Mouse (Mus musculus) forebrain, embryonic 11.5 days (tissue): ENCODE measurements at regions not wholly inside any gene's neighbourhood (a gene's known extent, or its start where the extent isn't known, plus 50 kb on each side); places are given as distances from the start of the nearest gene placed in this dataset.

Source experiments
- ATAC-seq: fragments of 200-750 bp; cut with Nextera tagmentation; replicated peaks from 2 replicates; pipeline ENCODE4 v1.8.0; 2017; ENCODE audit warnings: moderate TSS enrichment; ENCODE audit not compliant: low FRiP score
- DNase-seq: peaks from one replicate; pipeline ENCODE4 v3.0.0-alpha.2; 2017; ENCODE audit warnings: low spot score
- H3K27ac ChIP-seq: fragments of 300-500 bp; sonication (generic); 2 replicates; pipeline ENCODE4 v1.5.1; 2014; ENCODE audit warnings: low read depth, low read length
- H3K27me3 ChIP-seq: fragments of 300-500 bp; sonication (generic); 2 replicates; pipeline ENCODE4 v1.6.1; 2014; ENCODE audit warnings: mild to moderate bottlenecking, low read length, mixed read lengths; ENCODE audit not compliant: control insufficient read depth, insufficient read depth
- H3K36me3 ChIP-seq: fragments of 300-500 bp; sonication (generic); 2 replicates; pipeline ENCODE4 v1.6.1; 2014; ENCODE audit warnings: mild to moderate bottlenecking, low read length, moderate library complexity, mixed read lengths; ENCODE audit not compliant: control insufficient read depth, insufficient read depth
- H3K4me1 ChIP-seq: fragments of 300-500 bp; sonication (generic); replicated peaks from 2 replicates; pipeline ENCODE4 v1.6.1; 2014; ENCODE audit warnings: low read length, mixed read lengths; ENCODE audit not compliant: control insufficient read depth, insufficient read depth
- H3K4me2 ChIP-seq: fragments of 300-500 bp; sonication (generic); 2 replicates; pipeline ENCODE4 v1.6.1; 2014; ENCODE audit warnings: low read depth, mild to moderate bottlenecking, low read length, moderate library complexity, mixed read lengths; ENCODE audit not compliant: severe bottlenecking
- H3K4me3 ChIP-seq: fragments of 300-500 bp; sonication (generic); 2 replicates; pipeline ENCODE4 v1.5.1; 2014; ENCODE audit warnings: low read depth, low read length
- H3K9ac ChIP-seq: fragments of 300-500 bp; sonication (generic); 2 replicates; pipeline ENCODE4 v1.6.1; 2014; ENCODE audit warnings: low read length
- H3K9me3 ChIP-seq: fragments of 300-500 bp; sonication (generic); 2 replicates; pipeline ENCODE4 v1.6.1; 2016; ENCODE audit warnings: low read length, mixed read lengths; ENCODE audit not compliant: control insufficient read depth
- WGBS: fragments of 180-500 bp; shearing (Covaris S2); extraction: QIAGEN DNeasy Blood & Tissue Kit; methylation state at CpG from one replicate; pipeline ENCODE4 v1.1.7; 2014; 5-methylcytosine and 5-hydroxymethylcytosine counted together

DNA sequence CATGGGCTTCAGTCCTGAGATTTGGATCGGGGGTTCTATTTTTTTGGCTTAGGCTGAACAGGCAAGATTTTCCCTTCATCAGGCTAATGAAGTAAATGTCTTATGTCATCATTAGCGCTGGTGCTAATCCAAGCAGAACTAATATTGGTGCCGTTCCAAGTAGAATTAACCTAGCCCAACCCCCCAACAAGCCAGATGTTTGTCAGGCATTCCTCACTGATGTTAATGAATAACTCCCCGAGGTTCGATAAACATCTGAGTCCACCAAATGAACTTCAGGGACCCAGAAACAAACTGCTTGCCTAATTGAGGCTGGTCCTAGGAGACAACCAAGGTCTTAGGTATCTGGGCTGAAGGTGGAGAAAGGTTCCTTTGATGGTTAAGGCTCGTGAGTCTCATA is 180.9 kb downstream of the Gm45692 start:
- Histone ChIP-seq H3K27me3 (no peaks in the 10 kb centered on the region), H3K4me1 (no peaks in the 10 kb centered on the region), H3K4me2 (no peak overlapping the region), H3K4me3 (no peak overlapping the region), H3K36me3 (no peaks in the 10 kb centered on the region), H3K9ac (no peak overlapping the region), H3K27ac (no peak overlapping the region), H3K9me3 (no peaks in the 10 kb centered on the region)
- DNase-seq (no peak), ATAC-seq (no peak)
- 61% methylated on average over 6 of the region's 6 CpGs for WGBS

DNA sequence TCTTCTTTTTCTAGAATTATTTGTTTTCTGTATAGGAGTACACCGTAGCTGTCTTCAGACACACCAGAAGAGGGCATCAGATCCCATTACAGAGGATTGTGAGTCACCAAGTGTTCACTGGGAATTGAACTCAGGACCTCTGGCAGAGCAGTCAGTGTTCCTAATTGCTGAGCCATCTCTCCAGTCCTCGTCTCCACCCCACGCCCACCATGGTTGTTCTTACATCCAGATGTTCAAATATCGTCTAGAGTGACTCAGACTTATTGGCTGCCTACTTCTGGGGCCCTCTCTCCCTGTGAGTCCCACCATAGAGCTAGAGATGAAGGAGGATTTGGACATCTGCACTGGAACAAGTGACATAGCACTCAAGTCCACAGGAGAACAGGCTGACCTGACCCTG is 182.6 kb downstream of the Gm45692 start:
- H3K4me3 ChIP-seq, result no peak overlapping the region
- no peak overlapping the region for H3K27ac ChIP-seq
- H3K9ac ChIP-seq, result no peak overlapping the region
- no peaks in the 10 kb centered on the region for H3K4me1 ChIP-seq
- no peaks in the 10 kb centered on the region for H3K27me3 ChIP-seq
- ATAC-seq, result no peak
- no peak for DNase-seq
- no peaks in the 10 kb centered on the region for H3K36me3 ChIP-seq
- WGBS, result 89% methylated on average over 4 of the region's 4 CpGs
- H3K4me2 ChIP-seq, result no peak overlapping the region
- H3K9me3 ChIP-seq, result no peaks in the 10 kb centered on the region

DNA sequence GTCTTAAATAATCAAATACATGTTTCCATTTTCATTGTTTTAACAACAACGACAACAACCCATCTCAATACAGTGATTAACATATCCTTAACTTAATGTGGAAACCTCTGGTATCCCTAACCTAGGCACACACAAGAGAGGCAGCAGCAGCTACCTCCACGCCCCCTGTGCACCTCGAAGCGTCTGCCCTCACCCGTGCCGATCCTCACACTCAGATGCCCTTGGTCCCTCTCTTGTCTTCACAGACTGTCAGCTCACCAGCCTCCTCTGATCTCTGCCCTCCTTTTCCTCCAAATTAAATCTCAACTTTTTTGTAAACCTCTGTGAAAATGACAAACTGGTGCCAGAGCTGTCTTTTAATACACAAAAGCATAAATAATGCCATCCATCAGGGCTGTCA is 185.2 kb downstream of the Gm45692 start:
- 90% methylated on average over 6 of the region's 6 CpGs for WGBS

GRCm38 (mm10) chr8:26305061-26305879 is 185.9 kb downstream of the Gm45692 start:
- Histone ChIP-seq H3K27ac (peak overlapping the region; percentile 25; the same call in 1 of the 2 replicates), H3K4me2 (no peak overlapping the region), H3K4me3 (no peak overlapping the region), H3K36me3 (no peaks in the 10 kb centered on the region), H3K4me1 (no peaks in the 10 kb centered on the region), H3K27me3 (no peaks in the 10 kb centered on the region), H3K9ac (no peak overlapping the region), H3K9me3 (no peaks in the 10 kb centered on the region)
- 76% methylated on average over 18 of the region's 18 CpGs for WGBS
- 0 out of 2 replicates have a peak, but pooled peaks have one; percentile 30 for ATAC-seq
- no peak for DNase-seq

More for the DNA sequence above, 185.2 kb downstream of the Gm45692 start:
- Histone ChIP-seq H3K27me3 (no peaks in the 10 kb centered on the region), H3K4me2 (no peak overlapping the region), H3K9me3 (no peaks in the 10 kb centered on the region), H3K9ac (no peak overlapping the region), H3K4me3 (no peak overlapping the region), H3K27ac (no peak overlapping the region), H3K4me1 (no peaks in the 10 kb centered on the region), H3K36me3 (no peaks in the 10 kb centered on the region)
- no peak for DNase-seq
- ATAC-seq, result no peak

- Histone ChIP-seq H3K4me3 (no peak overlapping the region), H3K4me1 (no peaks in the 10 kb centered on the region), H3K9me3 (no peaks in the 10 kb centered on the region), H3K9ac (no peak overlapping the region), H3K4me2 (no peak overlapping the region), H3K36me3 (no peaks in the 10 kb centered on the region), H3K27me3 (no peaks in the 10 kb centered on the region), H3K27ac (no peak overlapping the region)
- 78% methylated on average over 15 of the region's 15 CpGs for WGBS
- ATAC-seq (no peak), DNase-seq (no peak)
Measured at GRCm38 (mm10) chr8:26308121-26308641, 188.8 kb downstream of the Gm45692 start.

DNA sequence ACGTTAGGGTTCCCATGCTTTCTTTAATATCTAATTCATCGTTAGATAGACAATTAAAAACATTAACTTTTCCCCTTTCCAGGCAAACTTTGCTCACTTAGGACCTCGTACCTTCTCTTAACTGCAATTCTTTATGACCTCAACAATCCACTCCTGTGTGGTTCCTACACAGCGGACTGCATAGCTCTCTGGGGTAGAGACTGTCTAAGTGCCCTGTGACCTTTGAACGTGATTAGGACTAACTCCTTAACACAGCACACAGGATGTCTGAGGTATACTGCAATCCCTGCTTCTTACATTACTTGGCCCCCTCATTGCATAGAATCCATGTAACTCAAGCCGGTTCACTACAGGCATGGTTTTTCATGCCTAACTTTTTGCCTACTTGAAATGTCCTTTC is 190.4 kb downstream of the Gm45692 start:
- DNase-seq, result no peak
- Histone ChIP-seq H3K27me3 (no peaks in the 10 kb centered on the region), H3K9ac (no peak overlapping the region), H3K4me2 (no peak overlapping the region), H3K4me1 (no peaks in the 10 kb centered on the region), H3K9me3 (no peaks in the 10 kb centered on the region), H3K27ac (no peak overlapping the region), H3K4me3 (no peak overlapping the region), H3K36me3 (no peaks in the 10 kb centered on the region)
- ATAC-seq, result no peak
- 85% methylated on average over 6 of the region's 6 CpGs for WGBS

GRCm38 (mm10) chr8:26323606-26324350 is 204.4 kb downstream of the Gm45692 start:
- Histone ChIP-seq H3K4me2 (no peak overlapping the region), H3K27me3 (no peaks in the 10 kb centered on the region), H3K9ac (no peak overlapping the region), H3K27ac (no peak overlapping the region), H3K9me3 (no peaks in the 10 kb centered on the region), H3K4me1 (no peaks in the 10 kb centered on the region), H3K36me3 (no peaks in the 10 kb centered on the region), H3K4me3 (no peak overlapping the region)
- DNase-seq, result no peak
- no peak for ATAC-seq
- 91% methylated on average over 12 of the region's 12 CpGs for WGBS

GRCm38 (mm10) chr8:26324606-26325005 is 205.3 kb downstream of the Gm45692 start:
- H3K9ac ChIP-seq, result no peak overlapping the region
- H3K4me3 ChIP-seq, result no peak overlapping the region
- H3K27me3 ChIP-seq, result no peaks in the 10 kb centered on the region
- H3K4me2 ChIP-seq, result no peak overlapping the region
- no peak overlapping the region for H3K27ac ChIP-seq
- 72% methylated on average over 3 of the region's 3 CpGs for WGBS
- no peak for DNase-seq
- H3K4me1 ChIP-seq, result no peaks in the 10 kb centered on the region
- H3K9me3 ChIP-seq, result no peaks in the 10 kb centered on the region
- H3K36me3 ChIP-seq, result no peaks in the 10 kb centered on the region
- ATAC-seq, result no peak
